Mouse (Mus musculus) neural tube, embryonic 11.5 days (tissue): ENCODE data around the gene Parp2. TPM values are rescaled to one million over a fixed set of nuclear protein-coding genes. Genes with fewer than 3 reads are reported as not detected.
"Not testable (repeated sequence)": the region's sequence is repeated elsewhere in the genome, so short reads cannot be mapped to it uniquely, and the experiment has no call there.

Source experiments
- ATAC-seq: fragments of 200-750 bp; cut with Nextera tagmentation; 2 replicates; pipeline ENCODE4 v1.8.0; 2017; ENCODE audit warnings: moderate number of reproducible peaks, mild to moderate bottlenecking, moderate TSS enrichment, moderate library complexity; ENCODE audit not compliant: insufficient read depth, low FRiP score, low TSS enrichment
- DNase-seq: peaks from one replicate; pipeline ENCODE4 v3.0.0-alpha.2; 2015; ENCODE audit warnings: low spot score
- H3K27ac ChIP-seq: fragments of 300-500 bp; sonication (generic); 2 replicates; pipeline ENCODE4 v1.5.1; 2014; ENCODE audit warnings: low read depth, mild to moderate bottlenecking, low read length
- H3K27me3 ChIP-seq: fragments of 300-500 bp; sonication (generic); 2 replicates; pipeline ENCODE4 v1.6.1; 2014; ENCODE audit warnings: mild to moderate bottlenecking, low read length, mixed read lengths; ENCODE audit not compliant: control insufficient read depth, insufficient read depth
- H3K36me3 ChIP-seq: fragments of 300-500 bp; sonication (generic); 2 replicates; pipeline ENCODE4 v1.6.1; 2014; ENCODE audit warnings: mild to moderate bottlenecking, low read length, moderate library complexity, mixed read lengths; ENCODE audit not compliant: control insufficient read depth, insufficient read depth
- H3K4me1 ChIP-seq: fragments of 300-500 bp; sonication (generic); 2 replicates; pipeline ENCODE4 v1.6.1; 2014; ENCODE audit warnings: low read length, mixed read lengths; ENCODE audit not compliant: control insufficient read depth, insufficient read depth
- H3K4me2 ChIP-seq: fragments of 300-500 bp; sonication (generic); 2 replicates; pipeline ENCODE4 v1.6.1; 2014; ENCODE audit warnings: low read depth, mild to moderate bottlenecking, moderate library complexity
- H3K4me3 ChIP-seq: fragments of 300-500 bp; sonication (generic); 2 replicates; pipeline ENCODE4 v1.5.1; 2014; ENCODE audit warnings: low read depth, low read length
- H3K9ac ChIP-seq: fragments of 300-500 bp; sonication (generic); 2 replicates; pipeline ENCODE4 v1.6.1; 2014; ENCODE audit warnings: mild to moderate bottlenecking, low read length
- H3K9me3 ChIP-seq: fragments of 300-500 bp; sonication (generic); 2 replicates; pipeline ENCODE4 v1.6.1; 2016; ENCODE audit warnings: low read length; ENCODE audit not compliant: control insufficient read depth
- WGBS: fragments of 180-500 bp; shearing (Covaris S2); extraction: QIAGEN DNeasy Blood & Tissue Kit; methylation state at CpG from one replicate; pipeline ENCODE4 v1.1.7; 2014; 5-methylcytosine and 5-hydroxymethylcytosine counted together
- polyA plus RNA-seq: library from polyadenylated mRNA; unstranded; fragments of >200 nt; fragmentation: Nextera tagmentation; extraction: Ambion mirVana; gene quantifications from 2 replicates; pipeline ENCODE4 v1.2.1, GENCODE M21; 2014

Gene Parp2
- polyA plus RNA-seq, 1 experiment from 2014 or later = 65.2 TPM

- not testable (repeated sequence) for ATAC-seq, H3K36me3 ChIP-seq, H3K4me3 ChIP-seq, DNase-seq, H3K9ac ChIP-seq, H3K9me3 ChIP-seq, H3K4me1 ChIP-seq, H3K4me2 ChIP-seq, H3K27me3 ChIP-seq, H3K27ac ChIP-seq
- WGBS = 88% methylated on average over 5 of the region's 5 CpGs
Observed at GRCm38 (mm10) chr14:50806469-50806868, 1.2 kb upstream of the Parp2 start.

- Histone ChIP-seq H3K36me3 (peaks cover 6% of the 10 kb centered on the region), H3K4me2 (no peak overlapping the region), H3K4me1 (no peaks in the 10 kb centered on the region), H3K9ac (no peak overlapping the region), H3K27me3 (no peaks in the 10 kb centered on the region), H3K4me3 (no peak overlapping the region), H3K27ac (no peak overlapping the region), H3K9me3 (no peaks in the 10 kb centered on the region)
- 91% methylated on average over 2 of the region's 2 CpGs for WGBS
- ATAC-seq (no peak), DNase-seq (no peak)
Observed at GRCm38 (mm10) chr14:50813060-50813459, 5.4 kb downstream of the Parp2 start.

- DNase-seq (no peak), ATAC-seq (no peak)
- WGBS = 80% methylated on average over 2 of the region's 2 CpGs
- H3K36me3 ChIP-seq = peaks cover 8% of the 10 kb centered on the region; the same call in 1 of the 2 replicates
- no peak overlapping the region for H3K9ac ChIP-seq
- H3K4me1 ChIP-seq = no peaks in the 10 kb centered on the region
- no peak overlapping the region for H3K27ac ChIP-seq
- H3K27me3 ChIP-seq = no peaks in the 10 kb centered on the region
- H3K4me3 ChIP-seq = no peak overlapping the region
- no peaks in the 10 kb centered on the region for H3K9me3 ChIP-seq
- no peak overlapping the region for H3K4me2 ChIP-seq
Observed at GRCm38 (mm10) chr14:50823240-50823639, 15.6 kb downstream of the Parp2 start.

- Histone ChIP-seq H3K27ac (no peak overlapping the region), H3K36me3 (peaks cover 8% of the 10 kb centered on the region; the same call in 1 of the 2 replicates), H3K4me3 (no peak overlapping the region), H3K4me1 (no peaks in the 10 kb centered on the region), H3K27me3 (no peaks in the 10 kb centered on the region), H3K4me2 (no peak overlapping the region), H3K9me3 (no peaks in the 10 kb centered on the region), H3K9ac (no peak overlapping the region)
- DNase-seq = no peak
- no peak for ATAC-seq
- WGBS = 91% methylated on average over 9 of the region's 9 CpGs
Observed at GRCm38 (mm10) chr14:50824219-50824618, 16.6 kb downstream of the Parp2 start.

GRCm38 (mm10) chr14:50826579-50826978, 18.9 kb downstream of the Parp2 start:
- no peak for ATAC-seq
- 86% methylated on average over 4 of the region's 4 CpGs for WGBS

GRCm38 (mm10) chr14:50829878-50830277, 22.2 kb downstream of the Parp2 start:
- no peak for ATAC-seq
- H3K9me3 ChIP-seq = no peaks in the 10 kb centered on the region
- WGBS = 88% methylated on average over 3 of the region's 3 CpGs
- no peak overlapping the region for H3K27ac ChIP-seq
- no peaks in the 10 kb centered on the region for H3K4me1 ChIP-seq
- DNase-seq = no peak
- no peak overlapping the region for H3K9ac ChIP-seq
- H3K4me2 ChIP-seq = no peak overlapping the region
- H3K36me3 ChIP-seq = no peaks in the 10 kb centered on the region
- H3K27me3 ChIP-seq = no peaks in the 10 kb centered on the region
- H3K4me3 ChIP-seq = no peak overlapping the region

More at GRCm38 (mm10) chr14:50826579-50826978, 18.9 kb downstream of the Parp2 start:
- H3K9ac ChIP-seq = no peak overlapping the region
- no peak for DNase-seq
- H3K4me3 ChIP-seq = no peak overlapping the region
- no peaks in the 10 kb centered on the region for H3K27me3 ChIP-seq
- no peaks in the 10 kb centered on the region for H3K9me3 ChIP-seq
- peaks cover 3% of the 10 kb centered on the region; the same call in 1 of the 2 replicates for H3K36me3 ChIP-seq
- no peak overlapping the region for H3K4me2 ChIP-seq
- H3K27ac ChIP-seq = no peak overlapping the region
- no peaks in the 10 kb centered on the region for H3K4me1 ChIP-seq

- Histone ChIP-seq H3K9me3 (no peaks in the 10 kb centered on the region), H3K4me1 (no peaks in the 10 kb centered on the region), H3K4me2 (no peak overlapping the region), H3K27me3 (no peaks in the 10 kb centered on the region), H3K36me3 (no peaks in the 10 kb centered on the region), H3K9ac (no peak overlapping the region), H3K4me3 (no peak overlapping the region), H3K27ac (no peak overlapping the region)
- WGBS = 85% methylated on average over 10 of the region's 10 CpGs
- ATAC-seq = no peak
- DNase-seq = no peak
Observed at GRCm38 (mm10) chr14:50833964-50834363, 26.3 kb downstream of the Parp2 start.

- Histone ChIP-seq H3K27me3 (no peaks in the 10 kb centered on the region), H3K27ac (no peak overlapping the region), H3K4me3 (no peak overlapping the region), H3K9ac (no peak overlapping the region), H3K4me1 (no peaks in the 10 kb centered on the region), H3K4me2 (no peak overlapping the region), H3K9me3 (no peaks in the 10 kb centered on the region), H3K36me3 (no peaks in the 10 kb centered on the region)
- ATAC-seq (no peak), DNase-seq (no peak)
- 66% methylated on average over 2 of the region's 2 CpGs for WGBS
Observed at GRCm38 (mm10) chr14:50834435-50834834, 26.8 kb downstream of the Parp2 start.

GRCm38 (mm10) chr14:50837236-50837635, 29.6 kb downstream of the Parp2 start:
- DNase-seq = no peak
- Histone ChIP-seq H3K27me3 (no peaks in the 10 kb centered on the region), H3K4me2 (no peak overlapping the region), H3K9ac (no peak overlapping the region), H3K27ac (no peak overlapping the region), H3K36me3 (no peaks in the 10 kb centered on the region), H3K4me1 (no peaks in the 10 kb centered on the region), H3K9me3 (no peaks in the 10 kb centered on the region), H3K4me3 (no peak overlapping the region)
- WGBS = 67% methylated on average over 6 of the region's 6 CpGs
- no peak for ATAC-seq
